Mouse (Mus musculus): ENCODE measurements around the gene Ptgfrn.

DNA sequence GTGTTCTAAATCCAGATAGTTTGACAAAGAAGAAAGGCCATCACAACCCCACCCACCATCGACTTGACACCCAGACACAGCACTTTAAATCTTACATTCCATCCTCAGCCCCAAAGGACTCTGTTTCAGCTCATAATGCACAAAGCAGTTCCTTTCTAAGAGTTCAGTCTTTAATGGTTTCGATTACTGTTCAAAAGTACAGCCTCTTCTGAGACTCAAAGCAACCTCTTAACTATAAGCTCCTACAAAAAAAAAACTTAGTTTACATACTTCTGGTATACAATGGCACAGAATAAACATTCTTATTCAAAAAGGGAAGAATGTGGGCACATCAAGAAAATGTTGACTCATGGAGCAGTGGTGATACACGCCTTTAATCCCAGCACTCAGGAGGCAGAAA lies 43.3 kb upstream of the Ptgfrn start:
- TF ChIP-seq POLR2A (IDR thresholded peaks at IDR 0.05; ENCODE audit: borderline replicate concordance, insufficient read depth, low read length) (no peak), CTCF (IDR thresholded peaks at IDR 0.05; ENCODE audit: borderline replicate concordance, insufficient read depth, low read depth, low read length) (no peak)

Data from cerebellum, adult 2 months (tissue).